Mouse (Mus musculus) limb, embryonic 12.5 days (tissue): ENCODE measurements around the gene Arhgef12. TPM values are rescaled to one million over a fixed set of nuclear protein-coding genes. Genes with fewer than 3 reads are reported as not detected.
A peak's percentile ranks its signal among the peaks of the same experiment; 100 is the strongest.

Experiments
- ATAC-seq: fragments of 200-750 bp; cut with Nextera tagmentation; 2 replicates; pipeline ENCODE4 v1.8.0; 2017; ENCODE audit warnings: low read depth, moderate TSS enrichment; ENCODE audit not compliant: insufficient number of reproducible peaks, insufficient read depth, low FRiP score, low TSS enrichment
- H3K27ac ChIP-seq: fragments of 300-500 bp; sonication (generic); 2 replicates; pipeline ENCODE4 v1.5.1; 2016; ENCODE audit warnings: mild to moderate bottlenecking, moderate library complexity
- H3K27me3 ChIP-seq: fragments of 300-500 bp; sonication (generic); 2 replicates; pipeline ENCODE4 v1.6.1; 2016; ENCODE audit warnings: mild to moderate bottlenecking, moderate library complexity
- H3K36me3 ChIP-seq: fragments of 300-500 bp; sonication (generic); 2 replicates; pipeline ENCODE4 v1.6.1; 2016; ENCODE audit warnings: mild to moderate bottlenecking, moderate library complexity
- H3K4me1 ChIP-seq: fragments of 300-500 bp; sonication (generic); replicated peaks from 2 replicates; pipeline ENCODE4 v1.6.1; 2016
- H3K4me2 ChIP-seq: fragments of 300-500 bp; sonication (generic); 2 replicates; pipeline ENCODE4 v1.6.1; 2016; ENCODE audit warnings: mild to moderate bottlenecking, moderate library complexity
- H3K4me3 ChIP-seq: fragments of 300-500 bp; sonication (generic); replicated peaks from 2 replicates; pipeline ENCODE4 v1.5.1; 2016; ENCODE audit warnings: mild to moderate bottlenecking
- H3K9ac ChIP-seq: fragments of 300-500 bp; sonication (generic); replicated peaks from 2 replicates; pipeline ENCODE4 v1.6.1; 2016; ENCODE audit warnings: mild to moderate bottlenecking, moderate library complexity
- H3K9me3 ChIP-seq: fragments of 300-500 bp; sonication (generic); 2 replicates; pipeline ENCODE4 v1.6.1; 2016; ENCODE audit warnings: mild to moderate bottlenecking, moderate library complexity
- WGBS: fragments of 180-500 bp; shearing (Covaris S2); methylation state at CpG from one replicate; pipeline ENCODE4 v1.1.7; 2016; 5-methylcytosine and 5-hydroxymethylcytosine counted together
- polyA plus RNA-seq: library from polyadenylated mRNA; unstranded; fragments of >200 nt; fragmentation: Nextera tagmentation; extraction: Ambion mirVana; gene quantifications from 2 replicates; pipeline ENCODE4 v1.2.1, GENCODE M21; 2016

The Arhgef12 gene
- polyA plus RNA-seq, 1 experiment from 2014 or later = 16.9 TPM

DNA sequence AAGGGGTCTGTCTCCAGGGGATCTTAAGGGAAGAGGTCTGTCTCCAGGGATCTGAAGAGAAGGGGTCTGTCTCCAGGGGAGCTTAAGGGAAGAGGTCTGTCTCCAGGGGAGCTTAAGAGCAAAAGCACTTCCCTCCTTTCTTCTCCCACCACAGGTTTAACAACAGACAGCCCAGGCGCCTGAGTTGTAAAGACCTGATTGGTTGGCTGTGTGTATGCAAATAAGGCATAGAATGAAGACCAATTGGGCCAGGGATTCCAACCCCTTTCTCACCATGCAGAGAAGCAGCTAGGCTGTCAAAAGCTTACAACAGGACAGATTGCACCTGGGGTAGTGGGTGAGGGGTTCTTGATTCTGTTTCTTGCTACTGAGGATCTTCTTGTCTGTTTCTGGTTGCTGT lies 158.7 kb downstream of the Arhgef12 start:
- no peaks in the 10 kb centered on the region for H3K9me3 ChIP-seq

DNA sequence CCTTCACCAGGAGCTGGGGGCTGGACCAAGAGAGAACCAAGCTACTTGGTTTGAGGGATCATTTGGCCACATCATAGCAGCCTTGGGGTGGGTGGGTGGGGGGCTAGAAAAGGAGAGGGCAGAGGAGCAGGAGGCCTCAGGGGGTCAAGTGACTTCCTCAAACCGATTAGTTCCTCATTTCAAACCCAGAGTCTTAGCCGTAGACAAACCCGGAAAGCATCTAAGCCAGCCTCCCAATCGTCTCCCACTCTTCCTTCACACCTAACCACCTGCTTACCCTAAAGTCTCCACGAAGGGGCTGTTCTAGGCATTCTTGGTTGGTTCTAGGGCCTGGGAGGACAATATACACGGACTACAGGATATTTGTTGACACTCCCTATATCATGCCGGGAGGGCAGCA lies 161.9 kb downstream of the Arhgef12 start:
- Histone ChIP-seq H3K27ac (no peak overlapping the region), H3K4me1 (peaks cover 15% of the 10 kb centered on the region), H3K4me3 (peak overlapping the region; percentile 74; the same call in 1 of the 2 replicates), H3K9me3 (no peaks in the 10 kb centered on the region), H3K9ac (no peak overlapping the region), H3K27me3 (peaks cover 46% of the 10 kb centered on the region), H3K4me2 (peak overlapping the region; percentile 97; the same call in 1 of the 2 replicates), H3K36me3 (no peaks in the 10 kb centered on the region)
- WGBS = 63% methylated on average over 7 of the region's 7 CpGs
- no peak for ATAC-seq

More for the DNA sequence above, 158.7 kb downstream of the Arhgef12 start:
- no peak overlapping the region for H3K4me2 ChIP-seq
- no peak overlapping the region for H3K4me3 ChIP-seq
- H3K27me3 ChIP-seq = peaks cover 24% of the 10 kb centered on the region
- peaks cover 3% of the 10 kb centered on the region for H3K4me1 ChIP-seq
- no peak overlapping the region for H3K9ac ChIP-seq
- H3K36me3 ChIP-seq = no peaks in the 10 kb centered on the region
- H3K27ac ChIP-seq = no peak overlapping the region
- WGBS = 70% methylated on average over 1 of the region's 1 CpGs
- no peak for ATAC-seq

DNA sequence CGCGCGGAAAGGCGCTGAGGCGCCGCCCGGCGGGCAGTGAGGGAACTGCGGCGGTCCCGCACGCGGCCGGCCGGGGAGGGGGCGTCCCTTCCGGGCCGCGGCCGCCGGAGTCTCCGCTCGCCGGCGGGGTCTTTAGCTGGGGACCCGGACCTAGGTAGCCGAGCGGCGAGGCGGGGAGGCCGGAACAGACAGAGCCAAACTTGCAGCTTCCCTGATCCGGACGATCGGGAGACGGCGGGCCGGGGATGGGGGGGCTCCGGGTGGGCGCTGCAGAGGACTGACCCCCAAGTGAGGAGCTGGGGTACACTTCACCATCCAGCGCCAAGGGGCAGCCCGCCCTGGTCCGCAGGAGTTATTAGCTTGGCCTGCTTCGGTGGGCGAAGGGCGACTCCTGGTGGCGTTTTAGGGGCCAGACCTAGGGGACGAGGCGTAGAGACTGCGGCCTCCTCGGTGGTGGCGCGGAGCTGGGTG lies 162.5 kb downstream of the Arhgef12 start:
- H3K9me3 ChIP-seq = no peaks in the 10 kb centered on the region
- H3K4me1 ChIP-seq = peaks cover 15% of the 10 kb centered on the region
- H3K9ac ChIP-seq = peak overlapping the region; percentile 82
- H3K27me3 ChIP-seq = peaks cover 50% of the 10 kb centered on the region
- peak; percentile 93 for ATAC-seq
- H3K4me3 ChIP-seq = peak overlapping the region; percentile 74
- H3K4me2 ChIP-seq = peak overlapping the region; percentile 97
- no peak overlapping the region for H3K27ac ChIP-seq
- no peaks in the 10 kb centered on the region for H3K36me3 ChIP-seq
- under 1% methylated on average over 52 of the region's 52 CpGs for WGBS

DNA sequence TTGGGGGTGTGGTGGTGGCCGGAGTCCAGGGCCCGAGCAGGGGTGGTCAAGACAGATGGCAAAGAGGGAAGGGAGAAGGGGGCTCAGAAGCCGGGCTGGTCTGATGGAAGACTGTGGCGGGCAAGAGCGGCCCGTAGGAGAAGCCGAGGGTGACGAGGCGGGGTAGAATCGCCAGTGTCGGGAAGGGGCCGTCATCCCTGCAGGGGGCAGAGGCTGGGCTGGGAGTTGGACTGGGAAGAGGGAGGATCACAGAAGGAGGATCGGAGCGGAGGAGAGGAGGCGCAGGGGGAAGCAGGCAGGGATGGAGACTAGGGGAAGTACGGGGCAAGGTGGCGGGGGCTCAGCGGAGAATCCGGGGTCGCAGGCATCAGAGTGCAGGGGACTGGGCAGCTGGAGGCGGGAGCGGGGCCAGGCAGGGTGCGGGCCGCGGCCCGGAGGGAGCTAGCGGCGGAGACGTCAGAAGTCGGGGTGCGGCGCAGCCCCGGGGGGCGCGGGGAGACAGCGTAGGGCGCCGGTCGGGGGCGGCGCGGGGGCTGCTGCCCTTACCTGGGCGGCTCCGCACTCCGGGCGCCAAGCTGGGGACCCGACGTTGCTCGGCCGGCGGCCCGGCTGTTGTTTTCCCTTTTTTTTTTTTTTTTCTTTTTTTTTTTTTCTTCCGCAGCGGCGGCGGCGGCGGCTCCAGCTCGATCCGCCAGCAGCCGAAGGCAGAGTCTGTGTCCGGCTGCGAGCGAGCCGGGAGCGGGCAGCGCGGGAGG lies 163.1 kb downstream of the Arhgef12 start, which contains the start of gene Grik4:
Gene Grik4 (minus strand): TSS at position 713 of the 755 bp plus-strand sequence.
- H3K27ac ChIP-seq = no peak within 1 kb of the TSS
- WGBS = under 1% methylated on average over 46 of the region's 68 CpGs
- peak; percentile 28; the same call in 1 of the 2 replicates for ATAC-seq
- no peaks in the 10 kb centered on the region for H3K9me3 ChIP-seq
- peaks cover 15% of the 10 kb centered on the region for H3K4me1 ChIP-seq
- no peaks in the 10 kb centered on the region for H3K36me3 ChIP-seq
- peaks cover 50% of the 10 kb centered on the region for H3K27me3 ChIP-seq
- H3K9ac ChIP-seq = peak within 1 kb of the TSS; percentile 82
- H3K4me3 ChIP-seq = peak within 1 kb of the TSS; percentile 74
- H3K4me2 ChIP-seq = peak within 1 kb of the TSS; percentile 97

DNA sequence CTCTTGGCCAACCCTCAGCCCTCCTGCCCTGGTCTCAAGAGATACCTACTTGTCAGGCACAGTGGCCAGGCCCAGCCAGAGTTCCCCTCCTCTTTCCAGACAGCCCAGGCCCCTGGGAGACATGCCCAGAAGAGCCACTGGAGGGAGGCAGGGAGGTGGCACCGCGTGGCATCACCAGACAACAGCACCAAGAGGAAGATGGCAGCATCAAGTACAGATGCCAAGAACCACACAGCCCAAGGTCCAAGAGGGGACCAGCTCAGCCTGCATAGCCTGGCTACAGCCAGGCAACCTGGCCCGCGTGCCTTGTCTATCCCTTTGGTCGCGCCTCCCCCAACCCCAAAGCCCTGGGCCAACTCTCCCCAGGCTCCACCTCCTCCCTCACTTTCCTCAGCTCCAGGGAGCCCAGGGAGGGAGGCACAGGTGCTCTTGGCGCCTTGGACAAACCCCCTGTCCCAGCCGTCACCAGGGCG lies 163.9 kb downstream of the Arhgef12 start:
- Histone ChIP-seq H3K9me3 (no peaks in the 10 kb centered on the region), H3K4me1 (peaks cover 18% of the 10 kb centered on the region), H3K36me3 (no peaks in the 10 kb centered on the region), H3K4me2 (peak overlapping the region; percentile 97), H3K27ac (no peak overlapping the region), H3K27me3 (peaks cover 50% of the 10 kb centered on the region), H3K9ac (no peak overlapping the region), H3K4me3 (peak overlapping the region; percentile 74)
- WGBS = 8% methylated on average over 9 of the region's 9 CpGs
- no peak for ATAC-seq

DNA sequence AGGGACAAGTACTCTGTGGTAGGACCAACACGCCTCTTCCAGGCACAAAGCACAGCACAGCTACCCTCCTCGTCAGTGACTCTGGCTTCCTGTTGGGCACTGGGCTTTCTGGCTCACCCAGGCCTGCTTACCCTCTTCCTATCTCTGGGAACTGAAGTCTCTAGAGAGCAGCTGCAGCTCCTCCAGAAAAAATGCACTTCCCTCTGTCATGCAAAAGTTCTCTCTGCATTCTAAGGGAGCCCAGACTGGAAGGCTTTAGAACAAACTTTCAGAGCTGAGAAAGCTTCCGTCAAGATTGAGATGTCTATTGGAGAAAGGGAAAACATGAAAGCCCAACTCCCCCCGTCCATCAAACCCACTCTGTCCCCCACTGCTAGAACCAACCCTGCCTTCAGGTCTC lies 164.9 kb downstream of the Arhgef12 start:
- peaks cover 18% of the 10 kb centered on the region for H3K4me1 ChIP-seq
- H3K36me3 ChIP-seq = no peaks in the 10 kb centered on the region
- H3K4me2 ChIP-seq = no peak overlapping the region
- no peak for ATAC-seq
- no peak overlapping the region for H3K4me3 ChIP-seq
- H3K27me3 ChIP-seq = peaks cover 50% of the 10 kb centered on the region
- H3K27ac ChIP-seq = no peak overlapping the region
- 65% methylated on average over 4 of the region's 4 CpGs for WGBS
- H3K9me3 ChIP-seq = no peaks in the 10 kb centered on the region
- H3K9ac ChIP-seq = no peak overlapping the region

DNA sequence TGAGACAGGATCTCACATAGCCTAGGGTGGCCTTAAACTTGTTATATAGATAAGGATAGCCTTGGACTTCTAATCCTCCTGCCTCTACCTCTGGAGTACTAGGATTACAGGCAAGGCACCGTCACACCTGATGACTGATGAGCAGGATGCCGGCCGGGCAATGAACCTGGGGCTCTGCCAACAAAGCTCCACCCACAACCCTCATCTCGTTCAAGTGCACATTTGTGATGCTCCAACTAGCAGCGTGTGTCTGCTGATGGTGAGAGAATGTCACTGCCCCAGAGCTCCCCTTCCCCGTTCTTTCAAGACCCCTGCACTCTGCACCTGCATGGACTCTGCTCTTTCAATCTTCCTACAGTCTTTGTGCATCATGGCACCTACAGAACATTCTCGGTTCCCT lies 174.9 kb downstream of the Arhgef12 start:
- H3K27me3 ChIP-seq = peaks cover 23% of the 10 kb centered on the region
- WGBS = 58% methylated on average over 7 of the region's 7 CpGs
- no peak for ATAC-seq

DNA sequence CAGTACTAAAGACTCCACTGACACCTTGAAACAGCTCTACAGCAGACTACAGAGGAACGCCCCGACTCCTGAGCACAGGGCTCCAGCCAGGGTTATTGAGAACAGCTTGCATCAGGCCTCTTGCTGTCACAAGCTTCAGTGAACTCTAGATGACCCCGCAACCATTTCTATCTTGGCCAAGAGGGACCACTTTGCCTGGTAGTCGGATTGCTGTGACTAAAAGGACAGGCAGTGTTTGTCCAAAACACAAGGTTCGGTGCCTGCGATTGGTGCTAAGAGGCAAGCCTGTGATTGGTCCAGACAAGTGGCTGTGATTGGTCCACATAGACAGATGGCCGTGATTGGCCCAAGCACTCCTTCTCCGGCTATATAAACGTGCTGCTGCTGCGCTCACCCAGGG lies 179.5 kb downstream of the Arhgef12 start:
- no peak overlapping the region for H3K4me3 ChIP-seq
- H3K4me1 ChIP-seq = peaks cover 19% of the 10 kb centered on the region
- no peak overlapping the region for H3K9ac ChIP-seq
- 58% methylated on average over 10 of the region's 10 CpGs for WGBS
- peaks cover 16% of the 10 kb centered on the region for H3K27me3 ChIP-seq
- H3K9me3 ChIP-seq = no peaks in the 10 kb centered on the region
- no peak overlapping the region for H3K27ac ChIP-seq
- ATAC-seq = no peak
- no peaks in the 10 kb centered on the region for H3K36me3 ChIP-seq
- H3K4me2 ChIP-seq = no peak overlapping the region

More for the DNA sequence above, 174.9 kb downstream of the Arhgef12 start:
- H3K4me1 ChIP-seq = peaks cover 14% of the 10 kb centered on the region; the same call in 1 of the 2 replicates
- H3K9ac ChIP-seq = no peak overlapping the region
- no peaks in the 10 kb centered on the region for H3K36me3 ChIP-seq
- no peaks in the 10 kb centered on the region for H3K9me3 ChIP-seq
- no peak overlapping the region for H3K4me2 ChIP-seq
- no peak overlapping the region for H3K27ac ChIP-seq
- H3K4me3 ChIP-seq = no peak overlapping the region

DNA sequence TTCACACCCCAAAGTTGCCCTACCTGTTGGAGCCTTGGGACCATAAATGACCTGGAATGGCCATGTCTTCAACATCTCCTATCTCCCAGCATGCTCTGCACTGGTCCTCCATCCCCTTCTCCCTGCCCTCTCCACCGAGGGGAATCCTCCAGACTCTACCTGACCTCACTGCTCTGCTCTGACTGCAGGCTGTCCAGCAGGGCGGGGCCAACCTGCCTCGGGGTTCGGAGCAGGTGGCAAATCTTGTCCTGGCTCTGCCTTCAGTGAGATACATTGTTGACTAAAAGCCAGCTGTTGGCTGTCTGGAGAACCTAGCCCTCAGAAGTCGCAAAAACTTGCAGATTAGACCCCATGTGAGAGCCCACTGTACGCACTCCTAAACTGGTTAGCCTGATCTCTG lies 180.5 kb downstream of the Arhgef12 start:
- H3K4me2 ChIP-seq = no peak overlapping the region
- H3K4me1 ChIP-seq = peaks cover 27% of the 10 kb centered on the region
- ATAC-seq = no peak
- H3K27me3 ChIP-seq = peaks cover 8% of the 10 kb centered on the region
- no peaks in the 10 kb centered on the region for H3K9me3 ChIP-seq
- H3K36me3 ChIP-seq = no peaks in the 10 kb centered on the region
- no peak overlapping the region for H3K27ac ChIP-seq
- no peak overlapping the region for H3K9ac ChIP-seq
- no peak overlapping the region for H3K4me3 ChIP-seq
- 75% methylated on average over 6 of the region's 6 CpGs for WGBS

DNA sequence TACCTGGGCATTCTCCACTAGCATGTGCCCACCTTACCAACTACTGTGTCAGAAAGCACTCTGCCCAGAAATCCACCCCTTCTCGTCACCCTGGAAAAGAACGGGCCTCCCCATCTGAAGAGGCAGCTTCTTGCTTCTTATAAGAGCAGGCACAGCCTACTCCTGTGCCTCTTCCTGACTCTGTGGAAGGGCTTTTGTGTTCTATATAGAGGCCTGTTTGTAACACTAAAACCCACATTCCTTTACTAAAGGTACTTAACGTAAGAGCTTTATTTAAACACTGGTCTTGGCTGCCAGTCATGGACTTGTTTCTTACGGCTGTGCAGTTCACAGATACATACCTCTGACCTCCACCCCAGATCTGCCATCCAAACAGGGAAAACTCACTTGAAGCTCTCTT lies 185.2 kb downstream of the Arhgef12 start:
- H3K27ac ChIP-seq = no peak overlapping the region
- no peaks in the 10 kb centered on the region for H3K9me3 ChIP-seq
- no peak for ATAC-seq
- H3K4me1 ChIP-seq = peaks cover 33% of the 10 kb centered on the region
- H3K9ac ChIP-seq = no peak overlapping the region
- no peak overlapping the region for H3K4me3 ChIP-seq
- no peaks in the 10 kb centered on the region for H3K27me3 ChIP-seq
- H3K4me2 ChIP-seq = no peak overlapping the region
- no peaks in the 10 kb centered on the region for H3K36me3 ChIP-seq
- 75% methylated on average over 4 of the region's 4 CpGs for WGBS

DNA sequence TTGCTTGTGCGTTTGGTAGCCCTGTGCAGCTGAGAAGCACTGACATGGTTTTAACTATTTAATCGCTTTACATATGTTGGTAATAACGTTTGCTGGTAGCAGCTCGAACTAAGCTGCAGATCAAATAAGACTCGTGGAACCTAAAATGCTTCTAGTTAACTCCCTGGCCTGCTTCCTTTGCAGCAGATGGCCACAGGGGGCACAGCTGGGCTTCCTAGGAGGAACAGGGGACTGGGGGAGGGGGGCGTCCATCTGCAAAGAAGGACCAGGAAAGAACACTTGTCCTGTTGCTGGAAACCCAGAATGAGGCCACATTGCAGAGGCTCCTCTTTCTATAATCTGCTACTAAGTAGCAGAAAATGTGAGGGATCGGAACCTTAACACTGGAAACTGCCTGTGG lies 186.8 kb downstream of the Arhgef12 start:
- no peak for ATAC-seq
- peaks cover 6% of the 10 kb centered on the region; the same call in 1 of the 2 replicates for H3K27me3 ChIP-seq
- H3K4me3 ChIP-seq = no peak overlapping the region
- WGBS = 31% methylated on average over 7 of the region's 7 CpGs
- H3K9me3 ChIP-seq = no peaks in the 10 kb centered on the region
- H3K36me3 ChIP-seq = no peaks in the 10 kb centered on the region
- no peak overlapping the region for H3K27ac ChIP-seq
- no peak overlapping the region for H3K9ac ChIP-seq
- no peak overlapping the region for H3K4me2 ChIP-seq
- peaks cover 30% of the 10 kb centered on the region for H3K4me1 ChIP-seq
